Mouse (Mus musculus) left cerebral cortex, postnatal 4 days (tissue): ENCODE data around the gene Uba2. TPM values are rescaled to one million over a fixed set of nuclear protein-coding genes. Genes with fewer than 3 reads are reported as not detected.
A peak's percentile ranks its signal among the peaks of the same experiment; 100 is the strongest.
"Not testable (repeated sequence)": the region's sequence is repeated elsewhere in the genome, so short reads cannot be mapped to it uniquely, and the experiment has no call there.

Experiments
- DNase-seq: peaks from one replicate; pipeline ENCODE4 v3.0.0-alpha.2; 2022
- intact Hi-C: fragments of 180-260 bp; cut with DNase I; formaldehyde crosslinking; loops from one replicate; pipeline ENCODE4 v1.15.1; 2025
- total RNA-seq, 2 experiments: library from RNA; stranded (reverse); gene quantifications; 2 replicates each; pipeline ENCODE4 v1.2.3; 2021

Gene Uba2
- total RNA-seq, 2 experiments from 2014 or later, result 83.1 to 84.0 TPM

DNA sequence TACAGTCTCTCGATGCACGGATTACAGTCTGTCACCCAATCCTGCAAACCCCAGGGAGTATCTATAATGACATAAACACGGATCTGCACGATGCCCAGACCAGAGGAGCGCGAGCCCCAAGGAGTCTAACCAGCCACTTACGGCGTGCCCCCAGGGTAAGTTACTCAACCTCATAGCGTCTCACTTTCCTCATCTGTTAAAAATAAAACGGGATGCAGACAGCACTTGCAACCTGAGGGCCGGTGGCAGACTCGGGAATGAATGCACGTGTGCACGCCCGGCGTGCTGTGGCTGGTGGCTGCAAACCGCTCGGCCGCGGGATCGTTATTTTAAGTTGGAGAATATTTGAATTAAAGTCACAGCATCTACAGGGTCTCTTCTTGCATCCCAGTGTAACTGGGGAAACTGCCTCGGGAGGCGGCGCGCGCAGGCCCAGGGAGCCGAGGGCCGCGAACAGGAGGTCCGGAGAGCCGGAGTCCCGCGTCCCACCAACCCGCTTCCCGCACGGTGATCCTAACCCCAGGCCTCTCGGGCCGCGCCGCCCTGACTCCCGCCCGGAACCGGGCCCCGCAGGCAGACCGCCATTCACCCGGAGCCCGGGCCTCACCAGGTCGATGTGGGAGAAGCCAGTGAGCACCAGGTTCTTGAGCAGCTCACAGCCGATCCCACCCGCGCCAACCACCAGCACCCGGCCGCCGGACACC lies 1.5 kb downstream of the Uba2 start:
- DNase-seq, result peak; percentile 8

DNA sequence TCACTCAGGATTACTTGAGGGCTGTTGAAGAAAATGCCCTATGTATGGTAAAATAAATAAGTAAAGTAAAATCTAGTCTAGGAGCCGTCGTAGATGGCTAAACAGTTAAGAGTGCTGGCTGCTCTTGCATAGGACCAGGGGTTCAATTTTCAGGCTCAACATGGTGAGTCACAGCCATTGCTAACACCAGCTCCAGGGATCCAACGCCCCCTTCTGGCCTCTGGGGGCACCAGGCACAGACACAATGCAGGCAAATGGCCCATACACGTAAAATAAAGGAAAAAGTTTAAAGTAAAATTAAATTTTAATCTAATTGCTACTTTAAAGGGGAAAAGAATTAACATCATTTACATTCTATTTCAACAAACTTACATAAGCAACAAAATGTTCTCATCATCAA lies 2.5 kb downstream of the Uba2 start:
- peak; percentile 20 for DNase-seq
- intact Hi-C loops, result no loop called here

More for the DNA sequence above, 1.5 kb downstream of the Uba2 start:
- intact Hi-C loops, result no loop called here

DNA sequence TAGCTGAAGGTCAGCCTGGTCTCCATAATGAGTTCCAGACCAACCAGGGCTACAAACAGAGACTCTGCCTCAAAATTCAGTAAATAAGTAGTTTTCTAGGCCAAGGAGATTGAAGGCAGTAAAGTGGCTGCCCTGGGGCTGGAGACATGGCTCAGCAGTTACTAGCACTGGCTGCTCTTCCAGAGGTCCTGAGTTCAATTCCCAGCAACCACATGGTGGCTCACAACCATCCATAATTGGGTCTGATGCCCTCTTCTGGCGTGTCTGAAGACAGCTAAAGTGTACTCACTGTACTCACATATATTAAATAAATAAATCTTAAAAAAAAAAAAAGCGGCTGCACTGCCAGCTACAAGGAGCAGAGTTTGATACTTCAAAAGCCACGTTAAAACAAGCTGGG lies 3.4 kb downstream of the Uba2 start:
- intact Hi-C loops, result no loop called here
- DNase-seq, result no peak

DNA sequence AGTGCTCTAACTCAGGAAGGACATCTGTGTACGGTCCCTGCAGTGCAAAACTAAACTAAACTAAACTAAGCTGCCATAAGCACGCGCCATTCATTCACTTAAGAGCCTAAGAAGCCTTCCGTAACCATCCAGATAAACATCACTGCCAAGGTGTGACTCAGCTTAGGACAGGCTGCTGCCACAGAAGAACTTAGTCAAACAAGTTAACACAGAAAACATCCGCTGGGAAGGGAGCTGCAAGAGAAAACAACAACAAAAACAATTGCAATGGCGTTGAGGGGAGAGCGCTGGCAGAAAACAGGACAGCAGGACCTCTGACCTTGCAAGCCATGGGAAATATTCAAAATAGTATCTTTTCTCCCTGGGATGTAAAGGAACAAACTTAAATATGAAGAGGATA lies 4.7 kb downstream of the Uba2 start:
- intact Hi-C loops, result no loop called here
- DNase-seq, result no peak

DNA sequence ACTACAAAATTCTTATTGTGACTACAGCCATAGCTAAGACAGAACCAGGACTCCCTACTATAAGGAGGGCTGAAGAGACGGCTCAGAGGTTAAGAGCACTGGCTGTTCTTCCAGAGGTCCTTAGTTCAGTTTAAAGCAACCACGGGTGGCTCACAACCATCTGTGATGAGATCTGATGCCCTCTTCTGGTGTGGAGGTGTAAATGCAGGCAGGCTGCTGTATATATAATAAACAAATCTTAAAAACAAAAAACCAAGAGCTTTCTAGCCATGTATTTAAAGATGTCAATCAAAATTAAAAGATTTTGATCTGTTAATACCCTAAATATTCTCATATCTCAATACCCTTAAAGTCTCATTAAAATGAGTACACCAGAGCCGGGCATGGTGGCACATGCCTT lies 10.2 kb downstream of the Uba2 start:
- no peak for DNase-seq
- intact Hi-C loops, result no loop called here

DNA sequence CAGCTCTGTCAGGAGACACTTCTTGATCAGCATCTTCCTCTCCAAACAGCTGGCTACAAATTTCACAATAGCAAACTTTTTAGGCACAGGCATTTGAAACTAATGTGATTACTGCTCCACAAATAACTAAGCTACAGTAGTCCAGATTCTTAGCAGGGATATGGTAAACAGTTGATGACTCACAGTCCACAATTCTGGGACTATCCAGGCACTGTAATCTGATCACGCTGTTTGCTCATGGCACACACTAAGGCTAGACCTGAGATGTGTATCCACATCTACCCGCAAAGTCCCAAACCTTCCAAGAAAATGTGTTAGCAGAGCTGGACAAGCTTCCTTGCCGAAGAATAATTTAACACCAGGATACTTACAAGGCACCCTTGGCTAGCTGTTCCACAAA lies 11.4 kb downstream of the Uba2 start:
- intact Hi-C loops, result no loop called here
- DNase-seq, result no peak

DNA sequence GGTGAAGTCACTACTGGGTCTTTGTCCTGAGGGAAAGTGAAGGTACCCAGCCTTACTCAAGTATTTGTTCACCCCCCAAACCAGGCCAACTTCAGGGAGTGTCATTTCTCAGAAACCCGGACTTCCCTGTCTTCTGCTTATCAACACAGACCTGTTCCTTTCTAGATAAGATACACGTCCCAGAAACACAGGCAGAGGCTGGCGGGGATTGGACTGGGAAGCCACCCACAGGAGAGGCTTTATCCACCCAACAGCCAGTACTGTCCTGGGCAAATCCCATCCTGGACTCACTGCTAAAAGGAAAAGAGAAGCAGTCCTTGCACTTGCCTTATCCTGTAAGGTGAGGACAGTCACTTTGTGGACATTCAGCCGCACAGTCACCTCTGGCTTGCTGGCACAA lies 22.2 kb downstream of the Uba2 start:
- intact Hi-C loops, result no loop called here
- no peak for DNase-seq

DNA sequence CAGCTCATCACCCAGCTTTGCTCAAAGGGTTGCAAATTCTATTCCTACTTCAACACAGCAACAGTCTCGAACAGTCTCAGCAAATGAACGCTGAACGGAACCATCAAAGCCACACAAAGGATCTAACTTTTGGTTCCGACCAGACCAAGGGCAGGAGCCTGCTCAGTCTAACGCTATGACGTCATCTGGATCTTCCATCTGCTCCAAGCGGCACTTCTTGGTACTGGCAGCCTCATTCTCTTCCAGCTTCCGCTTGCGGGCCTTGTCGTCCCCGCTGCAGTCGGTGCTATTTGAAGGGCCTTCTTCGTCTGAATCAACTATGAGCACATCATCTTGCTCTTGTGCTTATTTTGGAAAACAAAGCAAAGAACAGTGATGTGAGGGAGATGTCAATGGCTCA lies 28.3 kb downstream of the Uba2 start:
- intact Hi-C loops, result no loop called here
- DNase-seq, result no peak

DNA sequence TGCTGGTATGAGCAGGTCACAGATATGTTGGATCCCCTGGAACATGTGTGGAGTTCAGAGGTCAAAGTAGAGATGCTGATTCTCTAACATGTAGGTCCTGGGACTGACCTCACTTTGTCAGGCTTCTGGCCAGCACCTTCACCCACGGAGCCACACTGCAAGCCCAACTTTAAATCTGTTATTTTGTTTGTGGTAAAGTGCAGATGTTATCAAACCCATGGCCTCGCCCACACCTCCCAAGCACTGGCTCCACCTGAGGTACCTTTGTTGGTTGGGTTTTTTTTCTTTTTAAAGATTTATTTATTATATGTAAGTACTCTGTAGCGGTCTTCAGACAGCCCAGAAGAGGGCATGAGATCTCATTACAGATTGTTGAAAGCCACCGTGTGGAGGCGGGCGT lies 29.9 kb downstream of the Uba2 start:
- intact Hi-C loops, result no loop called here
- DNase-seq, result no peak

DNA sequence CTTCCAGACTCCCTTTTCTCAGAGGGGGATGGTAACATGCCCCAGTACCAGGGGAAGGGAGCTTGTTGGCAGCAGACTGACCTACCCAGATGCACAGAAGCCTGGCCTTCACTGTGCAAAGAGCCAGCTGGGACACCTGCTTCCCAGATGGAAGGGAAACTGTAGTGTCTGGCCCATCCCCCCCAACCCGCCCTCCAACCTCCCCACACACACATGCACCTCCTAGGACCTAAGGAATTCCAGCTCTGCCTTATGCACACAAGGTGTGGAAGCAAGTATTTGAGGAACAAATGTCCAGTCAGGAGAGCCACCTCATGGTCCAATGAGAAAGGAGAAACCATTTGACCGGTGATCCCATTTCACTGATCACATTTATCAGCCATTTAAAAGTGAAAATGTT lies 35.1 kb downstream of the Uba2 start:
- peak; percentile 25 for DNase-seq
- intact Hi-C loops, result no loop called here

DNA sequence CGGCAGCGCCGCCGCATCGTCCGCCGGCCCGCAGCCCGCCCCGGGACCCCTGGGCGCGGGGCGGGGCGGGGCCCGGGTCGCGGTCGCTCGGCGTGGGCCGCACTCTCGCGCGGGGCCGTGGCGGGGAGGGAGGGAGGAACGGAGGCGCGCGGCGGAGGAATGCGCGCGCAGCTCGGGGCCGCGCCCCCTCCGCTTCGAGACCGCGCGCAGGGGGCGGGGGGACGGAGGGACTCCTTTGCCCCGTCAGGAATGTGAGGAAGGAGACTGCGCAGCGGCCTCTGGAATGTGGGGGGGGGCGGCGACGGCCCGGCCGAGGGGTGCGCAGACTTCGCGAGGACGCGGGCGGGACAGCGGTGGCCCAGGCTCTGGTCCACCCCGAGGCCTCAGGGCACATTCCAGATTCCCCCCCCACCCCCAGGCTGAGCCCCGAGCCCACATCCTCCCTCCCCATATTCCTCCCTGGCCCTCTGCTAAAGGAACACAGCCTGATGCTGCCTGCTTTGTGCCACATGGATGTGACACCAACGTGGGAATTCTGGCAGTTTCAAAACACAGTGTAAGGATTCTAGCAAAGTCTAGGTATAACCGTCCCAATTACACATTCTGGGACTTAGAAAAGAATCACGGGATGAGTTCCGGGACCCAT lies 36.2 kb downstream of the Uba2 start, which contains the start of gene Wtip:
Gene Wtip, minus strand, starts transcription at position 152 of the 646 bp plus-strand sequence.
- intact Hi-C loops, result no loop called here
- peak; percentile 81 for DNase-seq

DNA sequence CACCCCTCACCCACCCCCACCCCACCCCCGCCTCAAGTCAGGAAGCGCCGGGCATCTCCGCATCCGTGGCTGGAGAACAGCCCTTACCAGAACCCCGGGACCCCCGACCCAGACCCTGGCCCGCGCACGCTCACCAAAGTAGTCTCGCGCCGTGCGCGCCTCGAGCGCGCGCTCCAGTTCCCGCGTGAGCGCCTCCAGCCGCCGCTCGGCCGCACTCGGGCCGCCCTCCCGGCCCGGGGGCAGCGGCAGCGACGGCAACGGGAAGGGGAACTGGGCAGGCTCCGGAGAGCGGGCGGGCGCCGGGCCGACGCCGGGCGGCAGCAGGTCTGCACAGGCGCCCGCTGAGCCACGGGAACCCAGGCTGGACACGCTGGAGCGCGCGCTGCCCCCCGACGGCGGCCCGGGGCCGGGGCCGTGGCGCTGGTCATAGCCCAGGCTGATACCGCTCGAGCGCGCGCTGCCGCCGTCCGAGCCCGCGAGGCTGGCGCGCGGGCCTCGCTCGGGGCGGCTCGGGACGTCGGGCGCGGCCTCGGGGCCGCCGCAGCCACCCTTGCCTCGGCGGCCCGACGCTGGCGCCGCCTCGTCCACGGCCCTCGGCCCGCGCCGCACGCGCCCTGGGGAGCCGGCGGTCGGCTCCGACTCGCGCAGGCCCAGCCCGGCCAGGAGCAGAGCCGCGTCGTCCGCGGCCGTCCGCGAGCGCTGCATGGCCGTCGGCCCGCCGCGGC lies 36.9 kb downstream of the Uba2 start:
- peak; percentile 66 for DNase-seq
- intact Hi-C loops, result no loop called here

DNA sequence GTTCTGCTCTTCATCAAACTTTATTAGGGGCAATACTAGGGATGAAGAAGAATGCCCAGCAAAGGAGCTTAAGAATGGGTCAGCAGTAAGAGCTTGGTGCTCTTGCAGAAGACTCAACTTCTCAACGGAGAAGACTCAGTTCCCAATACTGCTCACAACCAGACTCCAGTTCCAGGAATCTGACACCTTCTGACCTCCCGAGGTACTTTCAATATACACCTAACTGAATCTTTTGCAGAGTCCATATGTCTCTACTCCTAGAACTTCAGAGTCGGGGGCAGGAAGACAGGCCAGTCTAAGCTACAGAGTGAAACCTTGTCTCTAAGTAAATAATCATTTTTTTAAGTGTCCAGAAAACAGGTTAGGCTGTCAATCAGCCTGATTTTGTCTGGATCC lies 37.4 kb downstream of the Uba2 start:
- DNase-seq, result no peak
- intact Hi-C loops, result no loop called here

DNA sequence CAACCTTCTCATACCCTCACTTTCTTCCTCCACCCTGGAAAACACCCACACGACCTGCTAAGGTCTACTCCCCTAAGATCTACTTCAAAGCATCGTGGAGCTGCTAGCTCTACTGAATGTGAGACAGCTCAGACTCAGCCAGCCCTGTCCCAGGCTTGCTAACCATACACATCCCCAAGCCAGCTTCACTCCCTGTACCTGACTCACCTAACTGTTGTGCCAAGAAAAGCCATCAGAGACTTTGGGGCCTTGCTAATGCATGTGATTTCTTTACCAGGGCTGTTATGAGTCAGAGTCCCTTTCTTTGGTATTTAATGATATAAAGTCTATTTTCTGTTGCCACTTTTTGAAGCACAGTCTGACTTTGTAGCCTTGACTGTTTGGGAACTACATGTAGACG lies 38.3 kb downstream of the Uba2 start:
- intact Hi-C loops, result no loop called here

DNA sequence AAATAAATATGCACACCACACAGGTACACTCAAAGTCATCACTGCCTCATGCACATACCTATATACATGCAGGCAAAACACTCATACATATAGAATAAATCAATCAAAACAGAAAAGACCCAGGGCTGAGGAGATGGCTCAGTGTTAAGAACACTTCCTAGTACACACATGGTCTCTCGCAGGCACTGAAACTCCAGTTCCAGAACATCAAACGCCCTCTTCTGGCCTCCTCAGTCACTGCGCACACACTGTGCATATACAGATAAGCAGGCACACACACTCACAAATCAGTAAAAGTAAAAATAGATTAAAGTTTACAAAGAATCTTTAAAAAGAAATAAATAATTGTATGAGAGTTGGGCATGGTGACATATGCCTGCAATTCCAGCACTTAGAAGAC lies 43.1 kb downstream of the Uba2 start:
- DNase-seq, result no peak
- intact Hi-C loops, result no loop called here

More for the DNA sequence above, 38.3 kb downstream of the Uba2 start:
- DNase-seq, result no peak

DNA sequence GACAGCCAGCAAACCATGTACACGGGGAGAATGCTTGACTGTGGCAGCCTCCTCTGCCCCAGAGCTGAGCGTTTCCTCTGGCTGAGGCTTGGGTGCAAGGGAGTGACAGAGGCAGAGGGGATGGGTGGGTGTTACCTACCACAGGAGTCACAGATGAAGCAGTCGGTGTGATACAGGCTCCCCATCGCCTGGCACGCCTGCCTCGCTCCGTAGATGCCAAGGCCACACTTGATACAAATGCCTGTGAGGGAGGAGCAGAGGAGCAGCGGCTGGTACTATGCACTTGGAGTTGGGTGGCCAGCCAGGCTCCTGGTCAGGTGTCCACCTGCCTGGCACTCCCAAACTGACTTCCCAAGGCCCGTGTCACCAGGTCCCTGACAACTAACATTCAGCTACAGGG lies 44.1 kb downstream of the Uba2 start:
- intact Hi-C loops, result no loop called here

DNA sequence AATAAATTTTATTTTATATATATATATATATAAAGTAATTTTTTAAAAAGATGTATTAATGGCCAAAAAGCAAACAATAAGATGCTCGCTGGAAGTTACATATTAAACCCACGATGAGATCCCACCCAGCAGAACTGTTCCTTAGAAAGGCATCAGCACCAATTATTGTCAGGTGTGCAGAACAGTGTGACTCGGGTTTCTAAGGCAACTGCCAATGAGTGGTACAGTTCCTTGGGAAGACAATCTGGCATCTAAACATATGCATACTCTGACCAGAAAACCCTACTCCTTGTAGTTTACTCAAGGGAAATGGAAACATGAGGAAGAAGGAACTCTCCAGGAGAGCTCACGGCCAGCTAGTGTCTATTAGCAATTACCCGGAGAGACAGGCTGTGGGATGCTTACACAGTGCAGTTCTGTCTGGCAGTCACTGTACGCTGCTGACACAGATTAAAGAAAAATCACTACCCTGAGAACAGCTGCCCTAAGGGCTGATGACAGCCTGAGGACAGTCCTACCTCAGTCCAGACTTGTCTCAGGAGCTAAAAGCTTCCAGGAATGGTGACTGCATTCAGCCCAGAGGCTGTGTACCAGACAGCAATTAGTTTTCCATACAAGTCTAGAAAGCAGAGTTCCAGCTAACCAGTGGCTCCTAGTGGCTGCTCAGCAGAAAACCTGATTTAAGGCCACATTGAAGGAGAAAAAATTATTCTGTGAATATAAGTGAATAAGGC lies 46.2 kb downstream of the Uba2 start:
- intact Hi-C loops, result no loop called here
- no peak for DNase-seq

More for the DNA sequence above, 44.1 kb downstream of the Uba2 start:
- DNase-seq, result no peak

DNA sequence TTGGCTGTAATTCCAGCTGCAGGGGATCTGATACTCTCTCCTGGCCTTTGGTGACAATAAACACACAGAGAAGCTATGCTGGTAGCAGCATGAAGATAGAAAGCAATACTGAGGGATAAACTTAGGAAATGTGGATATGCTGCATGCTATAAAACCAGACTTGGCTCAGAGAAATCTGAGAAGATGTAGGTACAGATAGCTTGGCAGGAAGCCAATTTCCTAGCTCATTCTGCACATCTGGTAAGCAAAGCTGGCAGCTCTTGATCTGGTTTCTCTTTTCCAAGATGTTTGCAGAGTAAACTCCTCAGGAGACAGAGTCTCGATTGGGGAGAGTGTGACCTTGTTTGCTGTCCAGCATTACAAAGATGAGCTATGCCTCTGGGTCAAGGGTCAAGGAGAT lies 48.8 kb downstream of the Uba2 start:
- intact Hi-C loops, result not testable (repeated sequence)

DNA sequence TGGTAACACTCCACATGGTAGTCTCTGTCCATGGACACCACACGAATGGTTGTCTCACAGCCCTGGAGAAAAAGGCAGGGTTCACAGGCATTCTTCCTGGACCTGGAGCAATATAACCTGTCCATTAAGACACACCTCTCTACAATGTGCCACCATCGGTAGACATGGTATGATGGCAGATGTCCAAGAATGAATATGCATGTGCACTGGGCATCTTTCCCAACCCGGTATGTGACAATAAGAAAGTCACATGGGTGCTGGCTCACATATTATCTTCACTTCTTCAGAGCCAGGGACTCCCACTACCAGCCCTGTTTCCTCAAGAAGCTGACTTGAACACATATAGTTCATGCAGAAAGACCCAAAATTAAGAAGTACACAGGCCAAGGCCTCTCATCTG lies 52.8 kb downstream of the Uba2 start:
- peak; percentile 30 for DNase-seq
- intact Hi-C loops, result no loop called here

More for the DNA sequence above, 48.8 kb downstream of the Uba2 start:
- DNase-seq, result not testable (repeated sequence)

DNA sequence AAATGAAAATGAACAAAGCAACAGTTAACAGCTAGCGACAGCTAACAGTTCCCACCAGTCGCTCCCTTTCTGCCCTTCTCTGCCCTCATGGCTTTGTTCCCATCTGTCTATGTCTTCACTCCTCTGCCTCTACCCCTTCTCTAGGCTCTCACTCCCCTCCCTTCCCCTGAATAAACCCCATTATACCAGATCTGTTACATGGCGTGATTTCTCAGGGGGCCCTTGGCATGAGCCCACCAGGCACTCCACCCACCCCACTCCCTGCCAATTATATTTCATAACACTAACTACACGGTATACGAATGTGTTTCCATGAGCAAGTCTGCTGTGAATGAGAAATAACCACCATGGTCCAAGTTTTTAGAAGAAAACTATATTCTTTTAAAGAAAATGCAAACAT lies 60.2 kb downstream of the Uba2 start:
- intact Hi-C loops, result no loop called here
- no peak for DNase-seq

DNA sequence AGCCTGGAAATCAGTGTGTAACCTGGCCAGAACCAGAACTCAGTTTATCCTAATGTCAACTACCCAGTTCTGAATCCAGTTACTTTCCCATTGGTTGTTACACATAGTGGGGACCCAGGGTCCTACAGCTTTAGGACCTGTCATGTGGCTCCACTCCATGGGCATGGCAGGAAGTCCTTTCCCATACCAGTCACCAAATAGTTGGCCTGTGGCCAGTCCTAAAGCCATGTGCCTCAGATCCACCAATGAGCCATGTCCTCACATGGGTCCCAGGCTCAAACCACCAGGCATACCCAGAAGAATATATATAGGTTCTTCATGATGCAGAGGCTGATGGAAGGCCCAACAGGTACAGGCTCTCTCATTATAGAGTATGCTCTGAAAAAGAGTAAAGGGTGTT lies 68.1 kb downstream of the Uba2 start:
- no peak for DNase-seq
- intact Hi-C loops, result no loop called here
